8 mouse cellular contexts compared by ENCODE assay signal in the genomic region with DNA sequence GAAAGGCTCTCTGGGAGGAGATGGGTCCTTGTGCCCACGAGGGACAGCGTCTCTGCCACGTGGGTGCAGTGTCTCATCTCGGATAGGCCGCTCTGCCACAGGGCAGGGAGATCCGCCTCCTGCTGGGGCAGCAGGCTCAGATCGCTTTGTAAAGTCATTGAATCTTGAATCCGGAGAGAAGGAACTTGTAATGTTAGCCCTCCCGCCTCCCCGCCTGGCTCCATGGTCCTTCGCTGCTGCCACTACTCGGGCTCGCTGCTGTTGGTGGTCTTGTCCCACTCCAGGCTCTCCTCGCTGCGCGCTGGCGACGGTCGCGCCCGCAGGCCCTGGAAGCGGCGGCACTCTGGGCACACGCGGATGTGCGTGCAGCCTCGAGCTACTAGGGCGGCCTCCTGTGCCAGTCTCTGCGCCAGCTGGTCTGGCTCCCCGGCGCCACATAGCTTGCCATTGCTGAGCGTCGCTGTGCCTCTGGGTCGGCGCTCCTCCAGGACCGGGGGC. TPM values are rescaled to one million over a fixed set of nuclear protein-coding genes. Genes with fewer than 3 reads are reported as not detected.
DNase-seq lines count a peak whose midpoint lies in the region; ATAC-seq and TF ChIP-seq lines count a peak whose summit lies in the region.

No protein-coding gene starts in this region.

- H3K4me3 ChIP-seq in embryonic facial prominence, embryonic 11.5 days (ENCODE audit: low read depth, low read length): peak overlapping the region; percentile 31
- no peak overlapping the region for H3K4me3 ChIP-seq in liver, postnatal 0 days (ENCODE audit: low read depth, low read length)

- peaks cover 2% of the 10 kb centered on the region; the same call in 1 of the 2 replicates for H3K27me3 ChIP-seq in embryonic facial prominence, embryonic 11.5 days (ENCODE audit: control insufficient read depth, insufficient read depth, low read length)
- peaks cover 9% of the 10 kb centered on the region for H3K27me3 ChIP-seq in liver, postnatal 0 days (ENCODE audit: insufficient read depth, low read length)

- H3K9ac ChIP-seq in embryonic facial prominence, embryonic 11.5 days (replicated peaks; ENCODE audit: low read length): peak overlapping the region; percentile 59
- H3K9ac ChIP-seq in liver, postnatal 0 days (replicated peaks): no peak overlapping the region

- WGBS in embryonic facial prominence, embryonic 11.5 days: 1% methylated on average over 36 of the region's 36 CpGs
- WGBS in liver, postnatal 0 days (ENCODE audit: insufficient replicate concordance): 20% methylated on average over 36 of the region's 36 CpGs

- no peak overlapping the region for H3K27ac ChIP-seq in embryonic facial prominence, embryonic 11.5 days (replicated peaks; ENCODE audit: low read depth, low read length)
- H3K27ac ChIP-seq in liver, postnatal 0 days (ENCODE audit: low read depth): no peak overlapping the region

- H3K36me3 ChIP-seq in embryonic facial prominence, embryonic 11.5 days (replicated peaks; ENCODE audit: control insufficient read depth, insufficient read depth, low read depth, low read length): no peaks in the 10 kb centered on the region
- no peaks in the 10 kb centered on the region for H3K36me3 ChIP-seq in liver, postnatal 0 days (replicated peaks; ENCODE audit: insufficient read depth, low read length)

- intact Hi-C loops in heart, postnatal 14 days (cut with DNase I): no loop called here

- peak; percentile 7 for DNase-seq in urinary bladder, postnatal 14 days (ENCODE audit: low spot score)
- DNase-seq in urinary bladder, postnatal 4 days (ENCODE audit: low spot score in 2 of 2): no peak
- DNase-seq in embryonic facial prominence, embryonic 11.5 days (ENCODE audit: low spot score): peak; percentile 60
- peak; percentile 8 to 12 for DNase-seq in heart, postnatal 14 days
- DNase-seq in layer of hippocampus, adult 18-20 months (ENCODE audit: low spot score in 2 of 2): peak; percentile 29 to 71
- no peak for DNase-seq in liver, postnatal 0 days
- DNase-seq in ovary, postnatal 14 days (ENCODE audit: low spot score): peak; percentile 8

- no peak for TF ChIP-seq CTCF in liver, postnatal 0 days (IDR thresholded peaks at IDR 0.05; ENCODE audit: low read depth)

- ATAC-seq in embryonic facial prominence, embryonic 11.5 days (replicated peaks; ENCODE audit: insufficient number of reproducible peaks, low FRiP score, low TSS enrichment, low read depth): no peak; the same call in 1 of the 2 replicates
- no peak for ATAC-seq in liver, postnatal 0 days
- ATAC-seq in erythroblast, adult 5-6 weeks (replicated peaks; ENCODE audit: low FRiP score, poor library complexity, severe bottlenecking): no peak

- TF ChIP-seq EP300 in liver, postnatal 0 days (IDR thresholded peaks at IDR 0.05; ENCODE audit: low read depth): no peak

- no peaks in the 10 kb centered on the region for H3K9me3 ChIP-seq in embryonic facial prominence, embryonic 11.5 days (replicated peaks; ENCODE audit: control insufficient read depth, low read length)
- H3K9me3 ChIP-seq in liver, postnatal 0 days (ENCODE audit: low read length): no peaks in the 10 kb centered on the region

- H3K4me1 ChIP-seq in embryonic facial prominence, embryonic 11.5 days (ENCODE audit: control insufficient read depth, insufficient read depth, low read length): no peaks in the 10 kb centered on the region
- H3K4me1 ChIP-seq in liver, postnatal 0 days (ENCODE audit: insufficient read depth): no peaks in the 10 kb centered on the region

- peak overlapping the region; percentile 86 for H3K4me2 ChIP-seq in embryonic facial prominence, embryonic 11.5 days (ENCODE audit: low read depth, low read length)
- peak overlapping the region; percentile 40; the same call in 1 of the 2 replicates for H3K4me2 ChIP-seq in liver, postnatal 0 days (ENCODE audit: low read depth, low read length)

RNA-seq across cellular contexts. Expression of gene Tbcel, which starts 13.0 kb away (rescaled TPM):
- polyA plus RNA-seq in embryonic facial prominence, embryonic 11.5 days (2014; fragmentation: Nextera tagmentation; extraction: Ambion mirVana): 4.3 and 4.8 TPM in 2 replicates
- total RNA-seq in heart, postnatal 14 days (2021): 10 to 100 TPM; 22.8 to 25.4 TPM
- 10 to 100 TPM; 57.3 to 60.6 TPM for total RNA-seq in layer of hippocampus, adult 18-20 months (2021)
- polyA plus RNA-seq in liver, postnatal 0 days (2015; fragmentation: Nextera tagmentation; extraction: Ambion mirVana): 7.0 and 7.6 TPM in 2 replicates
- 374 and 375 TPM in 2 replicates for total RNA-seq in erythroblast, adult 5-6 weeks (2015; ENCODE audit: low replicate concordance)
- 568 and 596 TPM in 2 replicates for total RNA-seq in erythroblast, adult 5-6 weeks (2017; ENCODE audit: low replicate concordance)

Comparison
In these comparisons a context has a peak if more than half of its experiments do, and no peak if none do; other contexts are left out.
1. DNase-seq: peak in urinary bladder, postnatal 14 days (single experiment), embryonic facial prominence, embryonic 11.5 days (single experiment), heart, postnatal 14 days (2 of 2), layer of hippocampus, adult 18-20 months (2 of 2) and ovary, postnatal 14 days (single experiment); none in urinary bladder, postnatal 4 days (0 of 2) and liver, postnatal 0 days (single experiment).
2. RNA of gene Tbcel, which starts 13.0 kb away (total RNA-seq): 374 to 596 TPM in erythroblast, adult 5-6 weeks; 57.3 to 60.6 TPM in layer of hippocampus, adult 18-20 months and 22.8 to 25.4 TPM in heart, postnatal 14 days; every median in the first group is over 4 times any median in the second.